Mouse (Mus musculus): Measurements from ENCODE around the gene Dchs1. TPM values are rescaled to one million over a fixed set of nuclear protein-coding genes. Genes with fewer than 3 reads are reported as not detected.

Dchs1 gene
- total RNA-seq, 1 experiment from 2014 or later, result 14.6 TPM

Other genes with a start within 250 kb of the Dchs1 start
- 61.5 and 76.3 TPM in 2 replicates for gene Smpd1, start 233.3 kb downstream of the Dchs1 start, total RNA-seq (2021)
- gene Apbb1, start 206.0 kb downstream of the Dchs1 start, total RNA-seq (2021), result 14.1 and 19.4 TPM in 2 replicates
- gene Hpx, start 187.5 kb downstream of the Dchs1 start, total RNA-seq (2021), result 31.2 and 508 TPM in 2 replicates
- 32.5 and 47.2 TPM in 2 replicates for gene Trim3, start 154.1 kb downstream of the Dchs1 start, total RNA-seq (2021)
- gene Timm10b, start 147.6 kb downstream of the Dchs1 start, total RNA-seq (2021), result 130 and 136 TPM in 2 replicates
- gene Arfip2, start 147.2 kb downstream of the Dchs1 start, total RNA-seq (2021), result 58.4 and 68.2 TPM in 2 replicates
- 7.3 and 11.9 TPM in 2 replicates for gene Gm45799, start 147.1 kb downstream of the Dchs1 start, total RNA-seq (2021)
- 2.0 and 2.8 TPM in 2 replicates for gene Dnhd1, start 136.8 kb downstream of the Dchs1 start, total RNA-seq (2021)
- 133 and 145 TPM in 2 replicates for gene Ilk, start 51.1 kb downstream of the Dchs1 start, total RNA-seq (2021)
- 16.2 and 19.3 TPM in 2 replicates for gene Rrp8, start 50.3 kb downstream of the Dchs1 start, total RNA-seq (2021)
- 161 and 179 TPM in 2 replicates for gene Taf10, start 43.3 kb downstream of the Dchs1 start, total RNA-seq (2021)
- 74.8 and 75.4 TPM in 2 replicates for gene Tpp1, start 35.4 kb downstream of the Dchs1 start, total RNA-seq (2021)
- 198 and 209 TPM in 2 replicates for gene Mrpl17, start 23.4 kb upstream of the Dchs1 start, total RNA-seq (2021)
- 6.0 and 6.3 TPM in 2 replicates for gene Gm4070, start 166.3 kb upstream of the Dchs1 start, total RNA-seq (2021)